Mouse (Mus musculus) left cerebral cortex, postnatal 14 days (tissue): ENCODE data around the gene Zfp446. TPM values are rescaled to one million over a fixed set of nuclear protein-coding genes. Genes with fewer than 3 reads are reported as not detected.
A peak's percentile ranks its signal among the peaks of the same experiment; 100 is the strongest.

Experiments
- DNase-seq, 2 experiments: peaks; one replicate each; pipeline ENCODE4 v3.0.0; 2021 to 2022; ENCODE audit warnings: low spot score in 2 of 2, mixed read lengths in 1 of 2
- intact Hi-C: fragments of 180-260 bp; cut with DNase I; formaldehyde crosslinking; loops from one replicate; pipeline ENCODE4 v1.15.1; 2025
- total RNA-seq, 2 experiments: library from RNA; stranded (reverse); gene quantifications; 2 replicates each; pipeline ENCODE4 v1.2.3; 2021

Zfp446 gene
- total RNA-seq, 2 experiments from 2014 or later: 7.1 to 8.5 TPM

- intact Hi-C loops: no loop called here
- DNase-seq: no peak
These were observed 36.7 kb downstream of the Zfp446 start for GRCm38 (mm10) chr7:13014275-13014839.

GRCm38 (mm10) chr7:13015217-13015616 lies 37.6 kb downstream of the Zfp446 start:
- intact Hi-C loops: no loop called here

GRCm38 (mm10) chr7:13022773-13023535 lies 45.3 kb downstream of the Zfp446 start:
- intact Hi-C loops: no loop called here
- peak in 1 of 2 experiments; percentile 26 for DNase-seq

More at GRCm38 (mm10) chr7:13015217-13015616, 37.6 kb downstream of the Zfp446 start:
- DNase-seq: no peak

GRCm38 (mm10) chr7:13023928-13024731 lies 46.5 kb downstream of the Zfp446 start:
- intact Hi-C loops: loop anchor here (2.0 kb wide), 1 partner anchor 15 kb away; no protein-coding TSS in a partner anchor
- DNase-seq: peak; percentile 94 to 96

GRCm38 (mm10) chr7:13024805-13025204 lies 47.2 kb downstream of the Zfp446 start:
- intact Hi-C loops: loop anchor here (2.0 kb wide), 1 partner anchor 16 kb away; no protein-coding TSS in a partner anchor
- peak; percentile 83 to 89 for DNase-seq

GRCm38 (mm10) chr7:13025511-13026112 lies 48.0 kb downstream of the Zfp446 start:
- intact Hi-C loops: loop anchor here (2.0 kb wide), 1 partner anchor 17 kb away; no protein-coding TSS in a partner anchor
- peak in 1 of 2 experiments; percentile 2 for DNase-seq

DNA sequence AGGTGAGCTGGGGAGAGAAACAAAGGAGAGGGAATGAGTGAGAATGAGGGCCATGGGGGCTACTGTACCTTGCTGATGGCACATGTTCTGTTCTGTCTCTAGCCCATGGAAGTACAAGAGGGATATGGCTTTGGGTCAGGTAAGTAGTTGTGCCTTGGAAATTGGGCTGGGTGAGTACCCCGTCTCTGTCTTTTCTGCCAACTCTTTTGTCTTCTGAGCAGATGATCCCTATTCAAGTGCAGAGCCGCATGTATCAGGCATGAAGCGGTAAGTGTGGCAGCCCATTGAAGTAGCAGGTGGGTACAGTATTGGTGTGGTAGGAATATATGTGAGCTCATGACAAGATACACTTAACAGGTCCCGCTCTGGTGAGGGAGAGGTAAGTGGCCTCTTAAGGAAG lies 51.3 kb downstream of the Zfp446 start:
- no peak for DNase-seq
- intact Hi-C loops: no loop called here

DNA sequence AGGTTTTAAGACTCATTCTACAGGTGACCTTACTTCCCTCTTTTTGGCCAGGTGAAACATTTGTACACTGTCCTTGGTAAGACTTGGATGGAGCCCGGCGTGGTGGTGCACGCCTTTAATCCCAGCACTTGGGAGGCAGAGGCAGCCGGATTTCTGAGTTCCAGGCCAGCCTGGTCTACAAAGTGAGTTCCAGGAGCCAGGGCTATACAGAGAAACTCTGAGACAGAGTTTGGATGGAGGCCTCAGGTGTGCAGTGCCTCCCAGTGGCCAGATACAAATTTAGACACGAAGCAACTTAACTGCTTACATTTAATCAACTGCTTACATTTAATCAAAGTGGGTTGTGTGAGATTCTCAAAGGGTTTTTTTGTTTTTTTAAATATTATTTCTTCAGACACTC lies 53.4 kb downstream of the Zfp446 start:
- intact Hi-C loops: no loop called here
- DNase-seq: peak in 1 of 2 experiments; percentile 26

- DNase-seq: no peak
- intact Hi-C loops: no loop called here
These were observed 54.3 kb downstream of the Zfp446 start for GRCm38 (mm10) chr7:13031983-13032382.

DNA sequence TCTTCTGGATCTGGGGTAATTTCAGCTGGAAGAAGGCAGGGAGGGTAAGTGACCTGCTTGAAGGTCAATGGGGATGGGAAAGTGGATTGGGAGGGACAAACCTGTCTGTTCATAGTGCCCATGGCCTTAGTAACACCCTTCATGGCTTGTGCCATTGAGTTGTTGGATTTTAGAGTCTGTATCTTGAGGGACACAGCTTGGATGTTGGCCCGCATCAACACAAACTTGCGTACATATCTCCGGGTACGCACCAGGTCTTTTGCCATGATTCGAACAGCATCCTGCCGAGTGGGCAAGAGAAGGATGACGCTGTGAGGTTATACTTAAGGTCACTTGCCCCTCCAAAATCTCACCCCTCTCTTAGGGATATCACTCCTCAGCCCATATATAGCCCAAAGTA lies 54.9 kb downstream of the Zfp446 start:
- intact Hi-C loops: no loop called here

DNA sequence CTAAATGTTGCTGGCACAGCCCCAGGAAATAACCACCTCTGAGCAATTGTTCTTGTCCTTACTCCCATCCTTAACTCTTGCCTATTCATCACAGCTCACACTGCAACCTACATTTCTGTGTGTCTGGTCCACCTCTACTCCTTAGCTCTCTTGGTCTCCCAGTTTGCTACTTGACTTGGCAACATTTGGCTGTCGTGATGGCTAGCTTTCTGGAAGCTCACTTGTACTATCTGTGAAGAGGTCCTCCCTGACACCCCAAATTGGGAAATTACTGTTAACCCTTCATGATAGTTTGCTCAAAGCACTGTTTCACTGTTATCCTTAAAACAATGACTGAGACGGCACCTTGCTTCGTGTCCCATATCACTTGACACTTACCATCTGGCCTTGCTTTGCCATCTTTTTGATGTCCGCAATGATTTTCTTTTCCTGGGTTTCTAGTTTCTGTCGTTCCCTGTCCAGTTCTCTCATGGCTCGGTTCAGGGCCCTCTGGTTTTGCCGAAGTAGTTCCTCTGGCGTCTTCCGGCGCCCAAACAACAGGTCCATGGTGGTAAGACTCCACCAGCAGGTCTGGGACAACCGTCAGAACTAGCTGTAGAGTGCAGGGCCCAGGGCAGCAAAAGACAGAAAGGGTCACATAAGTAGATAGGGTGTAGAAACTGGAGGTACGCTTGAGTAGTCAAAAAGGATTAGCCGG lies 56.0 kb downstream of the Zfp446 start:
- peak in 1 of 2 experiments; percentile 10 for DNase-seq
- intact Hi-C loops: no loop called here

More for the DNA sequence above, 54.9 kb downstream of the Zfp446 start:
- DNase-seq: no peak

- peak; percentile 97 to 99 for DNase-seq
- intact Hi-C loops: no loop called here
These were observed 56.7 kb downstream of the Zfp446 start, which contains the start of gene Chmp2a for GRCm38 (mm10) chr7:13034148-13034977. TSS of gene Chmp2a (minus strand) at chr7:13034807.

Other genes with a start within 250 kb of the Zfp446 start
- not detected for gene Vmn2r56, start 242.8 kb upstream of the Zfp446 start, total RNA-seq
- gene Zscan18, start 174.2 kb upstream of the Zfp446 start, total RNA-seq: 10 to 100 TPM; 14.7 to 17.6 TPM
- 10 to 100 TPM; 19.4 to 20.1 TPM for gene Zfp329, start 159.0 kb upstream of the Zfp446 start, total RNA-seq
- 10 to 100 TPM; 10.5 to 11.1 TPM for gene Zfp110, start 143.1 kb upstream of the Zfp446 start, total RNA-seq
- 1 to 10 TPM; 7.1 to 7.4 TPM for gene Zfp128, start 96.7 kb upstream of the Zfp446 start, total RNA-seq
- 10 to 100 TPM; 12.2 to 13.4 TPM for gene Zscan22, start 80.0 kb upstream of the Zfp446 start, total RNA-seq
- gene Rps5, start 55.6 kb upstream of the Zfp446 start, total RNA-seq: 100 to 1,000 TPM; 363 to 401 TPM
- 1 to 10 TPM; 1.1 to 1.4 TPM for gene Rnf225, start 50.4 kb upstream of the Zfp446 start, total RNA-seq
- 10 to 100 TPM; 13.4 to 13.6 TPM for gene Zfp324, start 12.0 kb upstream of the Zfp446 start, total RNA-seq
- gene Slc27a5, start 20.3 kb downstream of the Zfp446 start, total RNA-seq: not detected
- gene Trim28, start 21.3 kb downstream of the Zfp446 start, total RNA-seq: 100 to 1,000 TPM; 218 to 223 TPM
- gene Zbtb45, start 32.2 kb downstream of the Zfp446 start, total RNA-seq: 10 to 100 TPM; 33.3 to 35.6 TPM
- 100 to 1,000 TPM; 123 to 135 TPM for gene Chmp2a, start 57.0 kb downstream of the Zfp446 start, total RNA-seq
- gene Ube2m, start 60.4 kb downstream of the Zfp446 start, total RNA-seq: 100 to 1,000 TPM; 207 to 218 TPM
- gene Mzf1, start 76.9 kb downstream of the Zfp446 start, total RNA-seq: 10 to 100 TPM; 15.5 to 16.7 TPM
- not detected for gene Vmn1r85, start 117.3 kb downstream of the Zfp446 start, total RNA-seq
- not detected for gene Vmn1r86, start 142.1 kb downstream of the Zfp446 start, total RNA-seq
- gene Vmn1r87, start 162.3 kb downstream of the Zfp446 start, total RNA-seq: not detected
- under 1 TPM; 0.13 TPM for gene Vmn1r88, start 181.7 kb downstream of the Zfp446 start, total RNA-seq
- gene Vmn1r89, start 235.2 kb downstream of the Zfp446 start, total RNA-seq: not detected